Mouse (Mus musculus) heart, embryonic 12.5 days (tissue): ENCODE data around the gene Oxt. TPM values are rescaled to one million over a fixed set of nuclear protein-coding genes. Genes with fewer than 3 reads are reported as not detected.
"Not testable (repeated sequence)": the region's sequence is repeated elsewhere in the genome, so short reads cannot be mapped to it uniquely, and the experiment has no call there.

Experiments used
- ATAC-seq: fragments of 200-750 bp; cut with Nextera tagmentation; 2 replicates; pipeline ENCODE4 v1.8.0; 2017; ENCODE audit warnings: moderate TSS enrichment, moderate library complexity; ENCODE audit not compliant: insufficient number of reproducible peaks, low FRiP score
- H3K27ac ChIP-seq: fragments of 300-500 bp; sonication (generic); 2 replicates; pipeline ENCODE4 v1.5.1; 2016; ENCODE audit warnings: mild to moderate bottlenecking, moderate library complexity; ENCODE audit not compliant: poor library complexity, severe bottlenecking
- H3K27me3 ChIP-seq: fragments of 300-500 bp; sonication (generic); replicated peaks from 2 replicates; pipeline ENCODE4 v1.6.1; 2016; ENCODE audit warnings: mild to moderate bottlenecking, moderate library complexity
- H3K36me3 ChIP-seq: fragments of 300-500 bp; sonication (generic); 2 replicates; pipeline ENCODE4 v1.6.1; 2016; ENCODE audit warnings: mild to moderate bottlenecking, moderate library complexity
- H3K4me1 ChIP-seq: fragments of 300-500 bp; sonication (generic); replicated peaks from 2 replicates; pipeline ENCODE4 v1.6.1; 2016; ENCODE audit warnings: mild to moderate bottlenecking
- H3K4me2 ChIP-seq: fragments of 300-500 bp; sonication (generic); 2 replicates; pipeline ENCODE4 v1.6.1; 2016; ENCODE audit warnings: mild to moderate bottlenecking, moderate library complexity
- H3K4me3 ChIP-seq: fragments of 300-500 bp; sonication (generic); 2 replicates; pipeline ENCODE4 v1.5.1; 2016; ENCODE audit warnings: mild to moderate bottlenecking
- H3K9ac ChIP-seq: fragments of 300-500 bp; sonication (generic); 2 replicates; pipeline ENCODE4 v1.6.1; 2016; ENCODE audit warnings: mild to moderate bottlenecking, moderate library complexity
- H3K9me3 ChIP-seq: fragments of 300-500 bp; sonication (generic); replicated peaks from 2 replicates; pipeline ENCODE4 v1.6.1; 2016; ENCODE audit warnings: mild to moderate bottlenecking, moderate library complexity
- WGBS: fragments of 180-500 bp; shearing (Covaris S2); methylation state at CpG from one replicate; pipeline ENCODE4 v1.1.7; 2016; 5-methylcytosine and 5-hydroxymethylcytosine counted together
- polyA plus RNA-seq: library from polyadenylated mRNA; unstranded; fragments of >200 nt; fragmentation: Nextera tagmentation; extraction: Ambion mirVana; gene quantifications from 2 replicates; pipeline ENCODE4 v1.2.1, GENCODE M21; 2016

Gene Oxt
- polyA plus RNA-seq, 1 experiment from 2014 or later, result not detected

DNA sequence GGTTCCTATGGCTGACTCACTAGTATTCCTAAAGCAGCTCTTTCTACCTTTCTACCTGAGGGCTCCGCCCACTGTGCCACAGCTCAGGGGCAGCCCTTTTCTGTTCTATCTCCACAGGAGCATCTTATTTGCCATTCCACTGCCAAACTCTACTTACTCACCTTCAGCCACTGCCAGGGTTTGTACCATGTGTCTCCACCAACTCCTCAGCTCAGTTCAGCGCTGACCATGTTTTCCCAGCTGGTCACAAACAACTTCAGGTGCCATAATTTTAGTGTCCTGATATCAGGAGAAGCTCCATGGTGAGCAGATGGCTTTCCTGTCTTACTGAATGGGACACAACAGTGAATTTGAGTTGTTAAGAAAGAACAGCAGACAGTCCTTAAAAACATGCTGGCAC is 18.5 kb upstream of the Oxt start:
- Histone ChIP-seq H3K27me3 (no peaks in the 10 kb centered on the region), H3K36me3 (peaks cover 56% of the 10 kb centered on the region), H3K4me1 (no peaks in the 10 kb centered on the region), H3K9me3 (no peaks in the 10 kb centered on the region), H3K4me2 (no peak overlapping the region), H3K9ac (no peak overlapping the region), H3K4me3 (no peak overlapping the region), H3K27ac (no peak overlapping the region)
- no peak for ATAC-seq
- 92% methylated on average over 2 of the region's 2 CpGs for WGBS

DNA sequence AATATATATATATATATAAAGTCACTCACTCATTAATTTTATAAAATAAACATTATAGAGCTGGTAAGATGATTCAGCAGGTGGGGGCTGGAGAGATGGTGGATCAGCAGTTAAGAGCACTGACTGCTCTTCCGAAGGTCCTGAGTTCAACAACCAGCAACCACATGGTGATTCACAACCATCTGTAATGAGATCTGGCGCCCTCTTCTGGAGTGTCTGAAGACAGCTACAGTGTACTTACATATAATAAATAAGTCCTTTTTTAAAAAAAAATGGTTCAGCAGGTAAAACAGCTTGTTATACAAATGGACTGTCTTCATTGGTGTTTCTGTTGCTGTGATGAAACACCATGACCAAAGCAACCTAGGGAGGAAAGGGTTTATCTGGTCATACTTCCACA is 18.0 kb upstream of the Oxt start:
- Histone ChIP-seq H3K4me1 (peaks cover 5% of the 10 kb centered on the region), H3K27ac (no peak overlapping the region), H3K9ac (no peak overlapping the region), H3K27me3 (no peaks in the 10 kb centered on the region), H3K4me2 (no peak overlapping the region), H3K4me3 (no peak overlapping the region), H3K9me3 (no peaks in the 10 kb centered on the region), H3K36me3 (peaks cover 50% of the 10 kb centered on the region)
- ATAC-seq, result no peak
- 63% methylated on average over 2 of the region's 2 CpGs for WGBS

DNA sequence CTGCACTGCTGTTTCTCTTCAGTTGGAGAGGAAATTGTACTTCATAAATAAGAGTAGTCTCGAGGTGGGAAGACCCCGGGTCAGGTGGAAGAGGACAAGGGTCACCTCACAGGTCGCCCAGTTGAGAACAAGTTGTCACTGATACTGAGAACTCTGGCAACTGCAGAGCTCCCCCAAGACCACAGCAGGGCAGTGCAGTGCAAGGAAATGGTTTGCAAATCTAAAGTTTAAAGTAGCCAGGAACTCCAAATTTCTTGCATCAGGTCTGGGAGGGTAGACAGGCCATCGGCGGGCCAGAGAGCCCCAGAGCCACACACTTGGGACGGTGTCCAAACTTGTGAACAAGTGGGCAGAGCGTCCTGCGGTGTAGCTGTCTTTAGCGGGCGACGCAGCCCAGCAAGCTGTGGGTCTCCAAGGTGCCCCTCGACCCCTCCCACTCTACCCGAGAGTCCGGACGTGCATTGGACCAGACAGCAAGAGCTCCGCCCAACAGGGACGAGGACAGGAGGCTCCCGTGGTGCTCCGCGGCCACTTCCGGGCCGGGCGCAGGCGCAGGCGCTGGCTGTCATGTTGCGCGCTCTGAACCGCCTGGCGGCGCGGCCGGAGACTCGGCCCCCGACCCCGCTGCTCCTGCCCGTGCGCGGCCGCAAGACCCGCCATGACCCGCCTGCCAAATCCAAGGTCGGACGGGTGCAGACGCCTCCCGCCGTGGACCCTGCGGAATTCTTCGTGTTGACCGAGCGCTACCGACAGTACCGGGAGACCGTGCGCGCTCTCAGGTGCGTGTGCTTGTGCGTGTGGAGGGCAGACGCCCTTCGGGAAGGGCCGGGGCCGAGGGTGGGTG is 12.5 kb upstream of the Oxt start, which contains the start of gene Mrps26:
Gene Mrps26 (plus strand): TSS at position 531 of the 844 bp plus-strand sequence.
- no peaks in the 10 kb centered on the region for H3K9me3 ChIP-seq
- H3K27me3 ChIP-seq, result no peaks in the 10 kb centered on the region
- H3K4me2 ChIP-seq, result peak within 1 kb of the TSS; percentile 92
- peak within 1 kb of the TSS; percentile 67 for H3K27ac ChIP-seq
- peak within 1 kb of the TSS; percentile 87 for H3K9ac ChIP-seq
- ATAC-seq, result peak; percentile 97
- H3K4me3 ChIP-seq, result peak within 1 kb of the TSS; percentile 89
- H3K4me1 ChIP-seq, result peaks cover 17% of the 10 kb centered on the region
- under 1% methylated on average over 61 of the region's 61 CpGs for whole genome bisulfite sequencing
- peaks cover 25% of the 10 kb centered on the region for H3K36me3 ChIP-seq

DNA sequence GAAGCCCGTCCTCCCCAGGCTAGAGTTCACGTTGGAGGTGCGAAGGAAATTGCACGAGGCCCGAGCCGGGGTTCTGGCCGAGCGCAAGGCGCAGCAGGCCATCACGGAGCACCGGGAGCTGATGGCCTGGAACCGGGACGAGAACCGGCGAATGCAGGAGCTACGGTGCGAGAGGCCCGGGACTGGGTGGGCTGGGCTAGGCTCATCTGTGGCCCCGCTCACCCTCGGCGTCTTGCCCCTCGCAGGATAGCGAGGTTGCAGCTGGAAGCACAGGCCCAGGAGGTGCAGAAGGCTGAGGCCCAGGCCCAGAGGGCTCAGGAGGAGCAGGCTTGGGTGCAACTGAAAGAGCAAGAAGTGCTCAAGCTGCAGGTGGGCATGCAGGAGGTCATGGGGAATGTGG is 11.9 kb upstream of the Oxt start:
- no peaks in the 10 kb centered on the region for H3K27me3 ChIP-seq
- H3K4me3 ChIP-seq, result peak overlapping the region; percentile 89
- H3K9ac ChIP-seq, result peak overlapping the region; percentile 87
- peaks cover 22% of the 10 kb centered on the region for H3K36me3 ChIP-seq
- ATAC-seq, result peak; percentile 27
- peaks cover 17% of the 10 kb centered on the region for H3K4me1 ChIP-seq
- H3K9me3 ChIP-seq, result no peaks in the 10 kb centered on the region
- H3K27ac ChIP-seq, result peak overlapping the region; percentile 49; the same call in 1 of the 2 replicates
- H3K4me2 ChIP-seq, result peak overlapping the region; percentile 92
- WGBS, result under 1% methylated on average over 23 of the region's 23 CpGs

DNA sequence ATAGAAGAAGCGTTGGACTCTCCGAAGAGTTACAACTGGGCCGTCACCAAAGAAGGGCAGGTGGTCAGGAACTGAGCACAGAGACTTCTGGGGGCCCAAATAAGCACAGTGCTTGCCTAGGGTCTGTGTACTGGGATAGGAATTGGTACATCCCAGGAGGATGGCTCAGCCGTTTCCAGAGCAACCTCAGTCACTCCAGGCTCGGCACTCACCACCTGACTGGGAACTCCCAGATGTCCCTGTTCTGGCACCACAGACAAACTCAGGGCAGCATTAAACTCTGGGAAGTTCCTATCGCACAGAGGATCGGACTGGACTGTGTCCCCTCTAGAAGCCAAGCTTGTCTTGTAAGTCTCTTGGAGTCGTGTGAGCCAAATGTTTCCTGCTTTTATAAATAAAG is 11.0 kb upstream of the Oxt start:
- H3K4me2 ChIP-seq, result peak overlapping the region; percentile 92
- no peak for ATAC-seq

DNA sequence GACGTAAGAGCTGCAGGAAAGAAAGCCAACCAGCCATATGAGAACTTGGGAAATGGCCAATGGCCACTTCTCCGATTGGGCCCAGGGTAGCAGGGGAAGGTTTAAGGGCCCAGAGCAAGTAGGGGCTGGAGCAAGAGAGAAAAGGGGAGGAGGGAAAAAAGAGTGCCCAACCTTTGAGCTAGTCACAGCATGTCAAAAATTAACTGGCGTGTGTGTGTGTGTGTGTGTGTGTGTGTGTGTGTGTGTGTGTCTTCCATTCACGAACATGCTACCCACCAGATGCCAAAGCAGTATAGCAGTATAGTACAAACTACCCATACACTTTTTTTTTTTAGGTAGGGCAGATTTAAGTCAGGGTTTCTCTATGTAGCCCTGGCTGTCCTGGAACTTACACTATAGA is 7.1 kb upstream of the Oxt start:
- no peak overlapping the region for H3K4me3 ChIP-seq
- H3K9ac ChIP-seq, result no peak overlapping the region
- 80% methylated on average over 4 of the region's 4 CpGs for WGBS
- H3K9me3 ChIP-seq, result no peaks in the 10 kb centered on the region
- H3K4me1 ChIP-seq, result peaks cover 10% of the 10 kb centered on the region
- H3K4me2 ChIP-seq, result no peak overlapping the region
- H3K27ac ChIP-seq, result no peak overlapping the region
- peaks cover 14% of the 10 kb centered on the region for H3K27me3 ChIP-seq
- H3K36me3 ChIP-seq, result peaks cover 22% of the 10 kb centered on the region
- no peak for ATAC-seq

More for the DNA sequence above, 11.0 kb upstream of the Oxt start:
- H3K4me1 ChIP-seq, result peaks cover 17% of the 10 kb centered on the region
- no peaks in the 10 kb centered on the region for H3K27me3 ChIP-seq
- peaks cover 22% of the 10 kb centered on the region for H3K36me3 ChIP-seq
- no peaks in the 10 kb centered on the region for H3K9me3 ChIP-seq
- no peak overlapping the region for H3K27ac ChIP-seq
- 86% methylated on average over 8 of the region's 8 CpGs for WGBS
- H3K9ac ChIP-seq, result no peak overlapping the region; the same call in 1 of the 2 replicates
- H3K4me3 ChIP-seq, result peak overlapping the region; percentile 89

DNA sequence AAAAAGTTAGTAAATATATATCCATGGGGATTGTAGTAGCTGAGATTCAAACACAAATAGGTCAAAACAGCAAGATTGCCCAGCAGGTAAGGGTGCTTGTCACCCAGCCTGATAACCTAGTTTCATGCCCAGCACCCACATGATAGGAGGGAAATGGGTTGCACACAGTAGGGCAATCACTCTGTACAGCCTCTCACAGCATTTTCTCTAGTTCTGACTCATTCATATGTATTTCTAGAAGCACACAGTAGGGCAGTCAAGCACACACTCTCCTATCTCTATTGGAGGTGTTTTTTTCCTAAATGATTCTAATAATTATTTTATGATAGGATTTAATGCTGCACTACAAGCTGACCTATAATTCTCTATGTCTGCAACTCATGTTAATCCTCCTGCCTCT is 6.0 kb upstream of the Oxt start:
- Histone ChIP-seq H3K36me3 (peaks cover 21% of the 10 kb centered on the region), H3K9me3 (no peaks in the 10 kb centered on the region), H3K27ac (no peak overlapping the region), H3K4me1 (peaks cover 2% of the 10 kb centered on the region), H3K4me3 (no peak overlapping the region), H3K9ac (no peak overlapping the region), H3K27me3 (peaks cover 22% of the 10 kb centered on the region), H3K4me2 (no peak overlapping the region)
- ATAC-seq, result no peak

DNA sequence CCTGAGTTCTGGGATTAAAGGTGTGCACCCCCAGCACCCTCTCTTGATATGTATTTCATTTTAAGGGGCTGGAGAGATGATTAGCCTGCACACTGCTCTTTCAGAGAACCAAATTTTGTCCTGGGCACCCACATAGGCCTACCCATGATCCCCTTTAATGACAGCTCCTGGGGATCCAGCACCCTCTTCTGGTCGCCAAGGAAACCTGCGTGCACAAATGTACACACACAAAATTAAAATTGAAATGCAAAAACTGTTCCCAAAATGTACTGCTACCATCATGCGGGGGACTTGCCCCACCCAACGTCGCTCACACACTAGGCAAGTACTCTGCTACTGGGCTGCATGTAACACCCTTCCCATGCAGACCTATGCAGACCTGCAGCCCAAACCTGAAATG is 1.0 kb upstream of the Oxt start:
- peaks cover 5% of the 10 kb centered on the region for H3K9me3 ChIP-seq
- H3K4me2 ChIP-seq, result no peak overlapping the region
- WGBS, result 77% methylated on average over 5 of the region's 5 CpGs
- no peak overlapping the region for H3K4me3 ChIP-seq
- peaks cover 22% of the 10 kb centered on the region for H3K4me1 ChIP-seq
- no peak overlapping the region for H3K9ac ChIP-seq
- H3K36me3 ChIP-seq, result no peaks in the 10 kb centered on the region
- no peak overlapping the region for H3K27ac ChIP-seq
- no peak for ATAC-seq
- peaks cover 70% of the 10 kb centered on the region for H3K27me3 ChIP-seq

DNA sequence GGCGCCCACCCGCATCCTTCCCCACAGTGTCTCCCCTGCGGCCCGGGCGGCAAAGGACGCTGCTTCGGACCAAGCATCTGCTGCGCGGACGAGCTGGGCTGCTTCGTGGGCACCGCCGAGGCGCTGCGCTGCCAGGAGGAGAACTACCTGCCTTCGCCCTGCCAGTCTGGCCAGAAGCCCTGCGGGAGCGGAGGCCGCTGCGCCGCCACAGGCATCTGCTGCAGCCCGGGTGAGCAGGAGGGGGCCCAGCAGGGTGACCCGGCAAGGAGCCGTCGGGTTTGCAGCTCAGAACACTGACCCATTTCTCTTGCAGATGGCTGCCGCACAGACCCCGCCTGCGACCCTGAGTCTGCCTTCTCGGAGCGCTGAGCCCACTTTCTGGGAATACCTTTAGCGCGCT is 591 bp downstream of the Oxt start:
- Histone ChIP-seq H3K9ac (peak overlapping the region; percentile 64), H3K4me1 (peaks cover 34% of the 10 kb centered on the region), H3K27me3 (peaks cover 83% of the 10 kb centered on the region), H3K4me3 (peak overlapping the region; percentile 44), H3K4me2 (peak overlapping the region; percentile 70)
- not testable (repeated sequence) for H3K9me3 ChIP-seq, H3K36me3 ChIP-seq, H3K27ac ChIP-seq, ATAC-seq
- 3% methylated on average over 32 of the region's 32 CpGs for WGBS

DNA sequence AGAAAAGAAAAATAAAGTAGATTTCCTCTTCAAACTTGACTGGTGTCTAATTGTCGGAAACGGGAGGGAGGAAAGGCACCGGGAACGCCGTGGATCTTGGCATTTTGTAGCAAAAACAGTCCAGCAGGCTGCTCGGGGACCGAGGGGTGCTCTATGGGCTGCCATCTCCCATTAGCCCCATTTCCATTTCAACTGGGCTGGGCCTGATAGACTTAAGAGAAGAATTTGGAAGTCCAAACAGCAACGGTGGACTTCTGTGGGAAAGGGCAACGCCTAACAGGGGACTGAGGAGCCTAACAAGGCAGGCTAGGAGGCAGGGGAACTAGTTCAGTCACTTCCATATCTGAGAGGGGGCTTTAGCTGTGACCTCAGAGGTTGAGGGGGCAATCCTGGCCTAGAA is 1.0 kb downstream of the Oxt start:
- no peak for ATAC-seq
- Histone ChIP-seq H3K36me3 (no peaks in the 10 kb centered on the region), H3K4me3 (peak overlapping the region; percentile 44), H3K9me3 (peaks cover 5% of the 10 kb centered on the region), H3K4me1 (peaks cover 34% of the 10 kb centered on the region), H3K27me3 (peaks cover 88% of the 10 kb centered on the region), H3K9ac (no peak overlapping the region), H3K4me2 (peak overlapping the region; percentile 70), H3K27ac (no peak overlapping the region)
- whole genome bisulfite sequencing, result 3% methylated on average over 9 of the region's 9 CpGs

DNA sequence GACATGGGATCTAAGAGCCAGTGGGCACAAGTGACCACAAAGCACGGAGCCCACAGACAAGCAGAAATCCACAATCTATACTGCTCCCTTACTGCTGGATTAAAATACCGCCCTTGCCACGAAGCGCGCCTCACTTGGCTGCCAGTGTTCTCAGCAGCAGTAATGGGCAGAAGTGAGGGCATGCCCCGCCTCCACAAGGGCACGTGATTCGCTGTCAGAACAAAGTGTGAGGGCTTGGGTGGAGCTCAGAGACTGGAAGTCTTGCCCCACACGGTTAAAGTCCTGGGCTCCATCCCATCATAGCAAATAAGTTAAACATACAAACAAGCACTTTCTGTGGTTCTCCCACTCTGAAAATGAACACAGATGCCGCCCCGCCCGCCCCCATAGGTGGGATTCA is 1.7 kb downstream of the Oxt start:
- peaks cover 5% of the 10 kb centered on the region for H3K9me3 ChIP-seq
- H3K4me3 ChIP-seq, result peak overlapping the region; percentile 16; the same call in 1 of the 2 replicates
- H3K36me3 ChIP-seq, result no peaks in the 10 kb centered on the region
- ATAC-seq, result no peak
- no peak overlapping the region for H3K9ac ChIP-seq
- H3K4me1 ChIP-seq, result peaks cover 41% of the 10 kb centered on the region
- no peak overlapping the region for H3K27ac ChIP-seq
- H3K27me3 ChIP-seq, result peaks cover 91% of the 10 kb centered on the region
- H3K4me2 ChIP-seq, result peak overlapping the region; percentile 70
- WGBS, result 6% methylated on average over 12 of the region's 12 CpGs
